Mouse (Mus musculus) brain, embryonic 14.5 days (tissue): ENCODE results near the gene Ppara. TPM values are rescaled to one million over a fixed set of nuclear protein-coding genes. Genes with fewer than 3 reads are reported as not detected.

ENCODE experiments used
- DNase-seq: peaks from one replicate; pipeline ENCODE4 v3.0.0-alpha.2; 2011; ENCODE audit warnings: low read depth
- CTCF ChIP-seq: fragments of 200-500 bp; IDR thresholded peaks from 2 replicates; pipeline ENCODE4 v1.5.1; 2012; ENCODE audit warnings: inconsistent platforms, mild to moderate bottlenecking, moderate library complexity, borderline replicate concordance; ENCODE audit not compliant: insufficient read depth, insufficient read length; ENCODE audit errors: extremely low read depth
- POLR2A ChIP-seq: fragments of 200-500 bp; IDR thresholded peaks from 2 replicates; pipeline ENCODE4 v1.6.1; 2012; ENCODE audit warnings: mild to moderate bottlenecking, inconsistent platforms, borderline replicate concordance; ENCODE audit not compliant: poor library complexity, insufficient read depth, insufficient read length, severe bottlenecking; ENCODE audit errors: extremely low read depth
- polyA plus RNA-seq: library from polyadenylated mRNA; depleted of rRNA; stranded (reverse); fragments of >200 nt; gene quantifications from 2 replicates; pipeline ENCODE4 v1.2.3, GENCODE M21; 2012; rRNA removed

The Ppara gene
- polyA plus RNA-seq, 1 experiment: 0.46 TPM

DNA sequence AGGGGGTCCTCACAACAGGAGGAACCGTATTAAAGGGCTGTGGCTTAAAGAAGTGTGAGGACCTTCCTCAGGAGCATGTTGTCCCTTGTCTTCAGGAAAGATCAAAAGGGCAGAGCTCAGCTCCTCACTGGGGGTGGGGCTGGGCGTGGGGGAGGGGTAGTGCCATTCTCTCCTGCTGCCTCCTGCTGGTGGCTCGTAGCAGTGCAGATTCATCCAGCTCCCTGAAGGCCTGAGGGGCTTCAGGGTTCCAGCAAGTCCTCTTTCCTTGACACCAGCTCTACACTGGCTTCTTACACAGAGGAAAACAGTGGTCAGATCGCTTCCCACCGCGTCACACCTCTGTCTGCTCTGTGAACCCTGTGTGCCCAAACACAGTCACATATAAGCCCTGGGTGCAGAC, 106.2 kb downstream of the Ppara start:
- DNase-seq: no peak
- no peak for TF ChIP-seq POLR2A
- peak; percentile 49 for TF ChIP-seq CTCF

GRCm38 (mm10) chr15:85841796-85842360, 107.1 kb downstream of the Ppara start:
- DNase-seq: no peak
- TF ChIP-seq POLR2A (no peak), CTCF (no peak)

- TF ChIP-seq POLR2A (no peak), CTCF (no peak)
- no peak for DNase-seq
Observed at GRCm38 (mm10) chr15:85845071-85845470, 110.3 kb downstream of the Ppara start.

DNA sequence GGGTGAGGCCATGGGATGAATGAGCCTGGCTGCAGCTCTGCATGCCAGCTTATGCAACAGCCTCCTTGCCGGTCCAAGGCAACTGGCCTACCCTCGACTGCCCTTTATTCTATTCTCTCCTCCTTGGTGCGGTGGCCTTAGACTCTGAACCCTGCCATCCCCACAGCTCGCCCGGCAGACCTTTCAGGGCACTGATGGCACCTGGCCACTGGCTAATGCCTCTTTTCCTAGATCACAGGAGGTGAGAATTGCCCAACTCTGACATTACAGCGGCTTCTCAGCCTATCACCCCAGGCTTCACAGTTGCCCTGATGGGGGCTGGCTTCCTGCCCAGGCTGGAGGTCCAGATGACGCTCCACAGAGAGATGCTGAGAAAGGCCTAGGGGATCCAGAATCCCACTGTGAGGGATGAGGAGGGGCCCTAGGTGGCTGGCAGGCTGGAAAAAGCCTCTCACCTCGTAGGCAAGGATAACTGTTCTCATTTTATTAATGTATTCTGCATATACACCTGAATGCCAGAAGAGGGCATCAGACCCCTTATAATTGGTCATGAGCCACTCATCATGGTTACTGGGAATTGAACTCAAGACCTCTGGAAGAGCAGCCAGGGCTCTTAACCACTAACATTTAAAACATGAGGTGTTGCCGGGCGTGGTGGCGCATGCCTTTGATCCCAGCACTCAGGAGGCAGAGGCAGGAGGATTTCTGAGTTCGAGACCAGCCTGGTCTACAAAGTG, 117.0 kb downstream of the Ppara start:
- DNase-seq: no peak
- TF ChIP-seq CTCF: no peak
- no peak for TF ChIP-seq POLR2A

Other genes starting within 250 kb of the Ppara start
- 0.05 TPM in 1 of 2 replicates, not detected in the other for gene 7530416G11Rik, start 231.8 kb upstream of the Ppara start, polyA plus RNA-seq
- 56.4 and 72.5 TPM in 2 replicates for gene Wnt7b, start 152.5 kb upstream of the Ppara start, polyA plus RNA-seq
- 14.3 and 23.7 TPM in 2 replicates for gene Cdpf1, start 76.7 kb downstream of the Ppara start, polyA plus RNA-seq
- 0.06 and 0.14 TPM in 2 replicates for gene Pkdrej, start 86.8 kb downstream of the Ppara start, polyA plus RNA-seq
- 3.0 and 3.3 TPM in 2 replicates for gene Ttc38, start 97.3 kb downstream of the Ppara start, polyA plus RNA-seq
- 11.5 and 20.6 TPM in 2 replicates for gene Gtse1, start 124.8 kb downstream of the Ppara start, polyA plus RNA-seq
- 57.4 and 75.2 TPM in 2 replicates for gene Trmu, start 144.3 kb downstream of the Ppara start, polyA plus RNA-seq